Mouse (Mus musculus) thymus, postnatal 14 days (tissue): ENCODE measurements around the gene Pde4d.
"Not testable (repeated sequence)": the region's sequence is repeated elsewhere in the genome, so short reads cannot be mapped to it uniquely, and the experiment has no call there.

Experiments used
- DNase-seq: peaks from one replicate; pipeline ENCODE4 v3.0.0; 2021

Pde4d gene

DNA sequence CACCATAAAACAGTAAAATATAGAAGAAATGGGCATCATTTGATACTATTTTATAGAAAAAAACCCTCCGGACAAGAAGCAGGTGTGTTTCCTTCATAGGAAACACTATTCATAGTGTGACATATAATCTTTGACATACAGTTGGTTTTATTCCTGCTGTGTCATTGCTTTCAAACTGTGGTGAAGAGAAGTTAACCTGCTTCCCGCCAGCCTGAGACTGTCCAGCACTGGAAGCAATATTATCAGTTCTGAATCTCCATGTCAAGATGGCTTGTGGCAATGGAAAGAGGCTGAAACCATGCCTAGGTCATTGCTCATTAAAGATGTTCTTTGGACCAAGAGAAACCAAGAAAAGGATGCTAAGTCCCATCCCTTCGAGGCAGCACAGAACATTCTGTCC is 265.3 kb downstream of the Pde4d start:
- DNase-seq: no peak

GRCm38 (mm10) chr13:108722234-108722633 is 272.5 kb downstream of the Pde4d start:
- DNase-seq: peak; percentile 55

- not testable (repeated sequence) for DNase-seq
These were observed 284.6 kb downstream of the Pde4d start for GRCm38 (mm10) chr13:108734356-108734755.

DNA sequence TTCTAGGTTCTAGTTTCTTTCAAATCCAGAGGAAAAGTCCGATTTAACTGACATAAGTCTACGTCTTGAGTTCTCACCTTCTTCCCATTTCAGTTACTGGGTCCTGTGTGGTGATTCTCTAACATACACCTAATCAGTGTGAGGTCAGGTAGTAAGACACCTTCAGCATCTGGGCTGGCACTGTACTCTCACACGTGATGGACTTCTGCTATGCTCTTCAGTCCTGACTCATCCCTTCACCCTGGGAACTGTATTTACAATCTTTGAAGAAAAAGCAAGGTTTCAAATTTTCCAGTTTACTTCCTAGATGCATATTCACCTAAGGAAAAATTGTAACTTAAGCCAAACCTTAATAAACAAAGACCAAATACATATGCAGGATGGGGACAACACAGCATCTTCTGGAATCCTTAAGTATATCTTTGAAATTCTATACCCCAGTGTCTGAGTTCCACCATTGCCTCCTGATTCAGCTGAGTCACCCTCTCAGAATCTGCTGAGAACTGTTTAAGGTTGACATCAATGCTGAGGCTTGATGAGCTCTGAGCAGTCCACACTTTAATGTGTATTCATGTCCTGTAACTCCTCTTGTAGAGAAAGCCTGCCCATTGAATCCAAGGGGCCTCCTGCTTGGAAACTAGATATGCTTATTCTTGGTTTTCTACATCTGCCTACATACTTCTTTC is 301.6 kb downstream of the Pde4d start:
- no peak for DNase-seq

GRCm38 (mm10) chr13:108757477-108757876 is 307.7 kb downstream of the Pde4d start:
- no peak for DNase-seq

GRCm38 (mm10) chr13:108758331-108758730 is 308.6 kb downstream of the Pde4d start:
- no peak for DNase-seq

- DNase-seq: no peak
These were observed 309.4 kb downstream of the Pde4d start for GRCm38 (mm10) chr13:108759140-108759539.

DNA sequence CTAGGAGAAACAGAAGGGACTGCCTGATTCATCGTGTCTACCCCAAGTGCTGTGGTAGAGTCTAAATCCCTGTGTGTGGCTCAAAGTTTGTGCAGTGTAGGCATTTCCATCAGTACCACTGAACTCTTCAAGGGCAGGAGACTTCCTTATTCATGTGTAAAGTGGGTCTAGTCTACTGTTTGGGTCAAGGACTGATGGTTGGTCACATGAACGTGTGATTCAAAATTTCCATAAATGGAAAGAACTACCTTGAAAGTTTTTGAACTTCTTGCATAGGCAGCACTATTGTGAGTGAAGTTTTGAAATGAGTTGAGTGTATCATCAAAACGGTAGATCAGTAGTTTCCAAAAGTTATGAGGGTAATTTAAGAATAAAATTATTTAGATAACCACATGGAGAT is 313.5 kb downstream of the Pde4d start:
- DNase-seq: no peak

DNA sequence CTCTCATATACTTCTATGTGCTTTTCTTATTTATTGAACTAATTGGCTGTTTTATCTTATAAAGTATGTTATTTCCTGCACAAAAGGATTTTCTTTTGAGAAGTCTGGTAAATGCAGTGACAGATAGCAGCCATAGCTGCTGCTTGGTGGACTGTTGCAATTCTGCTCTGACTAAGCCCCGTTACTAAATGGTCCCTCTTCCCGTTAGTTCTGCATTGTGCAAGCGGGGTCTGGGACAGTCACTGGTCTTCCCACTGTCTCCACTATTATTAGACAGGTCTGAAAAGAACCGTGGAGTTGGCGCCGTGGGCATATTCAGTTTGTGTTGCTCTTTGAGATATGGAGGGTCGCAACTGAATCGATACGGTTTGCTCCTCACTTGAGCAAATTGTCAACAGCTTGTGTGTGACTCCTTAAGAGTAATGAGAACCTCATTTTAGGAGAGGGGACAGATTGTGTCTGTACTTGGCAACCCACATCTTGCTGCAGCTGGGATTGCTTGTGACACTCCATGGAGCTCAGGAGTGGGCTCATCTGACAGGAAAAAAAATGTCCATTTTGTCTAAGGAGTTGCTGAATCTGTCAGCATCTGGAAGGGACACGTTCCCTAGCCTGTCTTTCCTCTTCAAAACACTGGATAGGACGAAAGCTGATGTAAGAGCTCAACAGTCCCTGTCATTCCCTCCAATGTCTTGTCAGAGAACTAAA is 316.4 kb downstream of the Pde4d start:
- DNase-seq: no peak

- DNase-seq: no peak
These were observed 319.8 kb downstream of the Pde4d start for GRCm38 (mm10) chr13:108769465-108770056.

GRCm38 (mm10) chr13:108772386-108772785 is 322.6 kb downstream of the Pde4d start:
- DNase-seq: no peak

- peak; percentile 18 for DNase-seq
These were observed 325.2 kb downstream of the Pde4d start for GRCm38 (mm10) chr13:108774981-108775380.

GRCm38 (mm10) chr13:108775882-108776281 is 326.1 kb downstream of the Pde4d start:
- no peak for DNase-seq

DNA sequence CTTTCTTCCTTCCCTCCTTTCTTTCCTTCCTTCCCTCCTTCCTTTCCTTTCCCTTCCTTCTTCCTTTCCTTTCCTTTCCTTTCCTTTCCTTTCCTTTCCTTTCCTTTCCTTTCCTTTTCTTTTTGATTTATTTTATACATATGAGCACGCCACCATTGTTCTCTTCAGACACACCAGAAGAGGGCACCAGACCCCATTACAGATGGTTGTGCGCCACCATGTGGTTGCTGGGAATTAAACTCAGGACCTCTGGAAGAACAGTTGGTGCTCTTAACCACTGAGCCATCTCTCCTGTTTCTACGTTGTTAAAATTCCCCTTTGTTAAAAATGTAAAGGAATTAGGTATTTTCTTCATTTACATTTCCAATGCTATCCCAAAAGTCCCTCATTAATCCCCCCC is 347.9 kb downstream of the Pde4d start:
- DNase-seq: not testable (repeated sequence)

DNA sequence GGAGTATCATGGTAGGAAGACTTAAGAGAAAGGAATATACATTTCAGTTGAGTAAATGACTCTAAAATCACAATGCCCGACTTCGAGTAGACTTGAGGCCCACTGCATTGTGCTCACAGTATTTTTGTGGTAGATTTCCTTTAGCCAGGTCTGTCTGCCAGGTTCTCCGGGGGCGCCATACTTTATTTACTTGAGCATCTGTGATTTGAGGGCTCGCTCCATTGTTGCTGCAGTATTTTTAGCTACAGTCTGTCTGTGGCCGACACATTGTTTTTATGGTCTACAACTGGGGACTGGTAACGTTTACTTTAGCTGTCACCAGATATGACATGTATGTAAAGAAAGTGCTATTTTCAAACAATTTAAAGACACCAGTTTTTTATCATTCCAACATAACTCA is 359.4 kb downstream of the Pde4d start:
- no peak for DNase-seq

DNA sequence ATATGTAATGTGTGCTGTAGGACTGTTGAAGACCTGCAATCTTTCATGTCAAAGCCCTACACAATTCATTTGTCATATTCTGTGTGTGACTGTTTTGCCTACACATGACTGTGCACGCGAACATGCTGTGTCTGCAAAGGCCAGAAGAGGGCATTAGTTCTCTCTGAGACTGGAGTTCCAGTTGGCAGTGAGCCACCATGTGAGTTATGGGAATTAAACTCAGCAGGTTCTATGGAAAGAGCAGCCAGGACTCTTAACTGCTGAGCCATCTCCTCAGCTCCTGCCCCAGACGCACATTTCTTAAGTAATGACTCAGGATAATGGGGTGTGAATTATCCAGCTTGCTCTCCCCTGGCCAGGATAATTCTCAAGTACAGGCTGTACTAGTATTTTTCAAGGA is 363.2 kb downstream of the Pde4d start:
- DNase-seq: peak; percentile 42

GRCm38 (mm10) chr13:108819846-108820408 is 370.2 kb downstream of the Pde4d start:
- DNase-seq: no peak

- no peak for DNase-seq
These were observed 370.7 kb downstream of the Pde4d start for GRCm38 (mm10) chr13:108820487-108820886.

DNA sequence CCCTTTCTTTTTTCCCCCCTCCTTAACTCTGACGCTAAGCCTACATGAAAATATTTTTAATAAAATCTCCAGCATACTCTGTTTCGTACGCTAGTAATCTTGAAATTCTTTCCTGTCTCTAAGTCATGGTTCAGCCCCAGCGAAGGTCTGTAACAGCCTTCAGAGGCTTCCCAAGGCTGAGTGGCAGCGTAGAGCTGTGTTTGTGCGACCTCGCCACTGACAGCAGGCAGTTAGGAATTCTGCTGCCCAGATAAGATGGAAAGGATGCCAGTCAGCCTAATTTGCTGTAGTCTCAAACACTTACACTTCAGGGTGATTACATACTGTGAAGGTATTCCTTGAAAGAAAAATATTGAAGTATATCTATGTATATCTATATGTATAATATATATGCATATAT is 371.5 kb downstream of the Pde4d start:
- DNase-seq: no peak

DNA sequence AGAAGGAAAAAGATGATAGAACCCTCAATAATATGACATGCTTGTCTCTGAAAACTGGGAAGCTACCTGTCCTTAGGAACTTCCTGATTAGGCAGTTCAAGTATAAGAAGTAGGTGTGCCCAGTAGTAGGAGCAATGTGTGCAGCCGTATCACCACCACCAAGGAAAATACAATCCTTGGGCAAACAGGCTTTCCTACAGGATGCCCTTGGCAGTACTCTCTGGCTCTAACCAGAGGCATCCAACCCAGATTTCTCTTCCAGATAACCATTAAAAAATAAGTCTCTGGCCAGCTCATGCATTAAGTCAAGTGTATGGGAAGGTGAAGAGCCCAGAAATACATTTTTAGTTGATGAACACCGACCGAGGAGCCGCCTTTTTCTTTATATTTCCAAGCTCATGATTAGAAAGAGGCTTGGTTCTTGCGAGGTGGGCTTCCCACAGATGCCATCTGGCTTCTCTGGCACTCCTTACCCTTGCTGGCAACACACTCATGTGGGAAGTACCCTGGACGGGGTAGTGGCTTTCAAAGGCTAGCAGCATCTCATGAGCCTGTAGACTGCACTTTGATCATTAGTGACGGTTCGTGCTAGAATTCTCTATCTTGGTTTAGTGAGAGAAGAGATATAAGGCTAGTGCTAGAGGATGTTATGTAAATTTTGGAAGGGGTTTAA is 375.0 kb downstream of the Pde4d start:
- DNase-seq: no peak

- no peak for DNase-seq
These were observed 375.8 kb downstream of the Pde4d start for GRCm38 (mm10) chr13:108825501-108825900.

GRCm38 (mm10) chr13:108834197-108834596 is 384.4 kb downstream of the Pde4d start:
- DNase-seq: no peak

GRCm38 (mm10) chr13:108836314-108836713 is 386.6 kb downstream of the Pde4d start:
- DNase-seq: no peak
